Mouse (Mus musculus) urinary bladder, postnatal 10 days (tissue): Measurements from ENCODE around the gene Greb1.
"Not testable (repeated sequence)": the region's sequence is repeated elsewhere in the genome, so short reads cannot be mapped to it uniquely, and the experiment has no call there.

Experiments used
- DNase-seq: peaks from one replicate; pipeline ENCODE4 v3.0.0; 2022; ENCODE audit warnings: low spot score

Greb1 gene

DNA sequence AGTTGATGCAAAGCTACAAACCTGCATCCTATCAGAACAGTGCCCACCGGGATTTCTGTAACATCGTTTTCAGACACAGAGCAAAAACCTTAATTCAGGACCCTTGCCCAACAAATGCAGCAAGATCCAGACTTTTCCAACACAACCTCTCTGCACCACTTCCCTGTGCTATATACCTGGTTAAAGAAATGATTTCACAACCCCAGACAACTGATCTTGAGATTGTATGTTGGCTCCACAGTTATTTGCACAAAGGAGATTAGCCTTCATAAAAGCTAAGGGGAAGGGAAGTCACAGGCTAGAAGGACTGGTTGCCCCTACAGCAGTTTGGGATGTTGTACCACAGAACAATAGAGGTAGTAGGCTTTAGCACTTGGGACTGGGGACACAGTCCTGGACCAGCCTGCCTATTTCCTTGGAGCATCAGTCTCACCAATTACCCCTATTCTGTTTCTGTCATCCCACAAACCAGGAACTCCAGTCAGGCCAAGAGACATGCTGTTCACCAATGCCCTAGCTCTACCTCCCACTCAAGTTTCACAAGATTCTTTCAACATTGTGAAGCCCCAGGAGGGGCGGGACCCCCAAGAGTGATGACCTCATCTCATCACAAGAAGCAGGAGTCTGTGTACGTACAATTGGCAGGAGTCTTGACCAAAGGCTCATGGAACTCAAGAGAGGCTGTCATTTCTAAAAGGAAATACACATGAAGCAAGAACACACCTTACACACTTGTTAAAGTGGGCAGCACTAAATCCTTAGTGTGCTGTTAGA, 36.9 kb downstream of the Greb1 start:
- DNase-seq = no peak

DNA sequence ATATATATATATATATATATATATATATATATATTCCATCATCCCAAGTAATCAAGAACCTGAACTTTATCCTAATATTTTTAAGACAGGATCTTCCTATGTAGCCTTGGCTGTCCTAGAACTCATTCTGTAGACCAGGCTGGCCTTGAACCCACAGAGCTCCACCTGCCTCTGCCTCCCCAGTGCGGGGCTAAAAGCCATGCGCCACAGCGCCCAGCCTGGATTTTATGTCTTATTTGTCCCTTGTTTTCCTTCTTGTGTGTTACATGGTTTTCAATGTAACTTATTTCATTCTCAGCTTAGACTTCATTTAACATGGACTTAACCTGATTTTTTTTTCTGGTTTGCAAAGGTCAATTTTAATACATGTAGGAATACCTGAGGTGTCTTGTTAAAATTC, 39.2 kb downstream of the Greb1 start:
- no peak for DNase-seq

DNA sequence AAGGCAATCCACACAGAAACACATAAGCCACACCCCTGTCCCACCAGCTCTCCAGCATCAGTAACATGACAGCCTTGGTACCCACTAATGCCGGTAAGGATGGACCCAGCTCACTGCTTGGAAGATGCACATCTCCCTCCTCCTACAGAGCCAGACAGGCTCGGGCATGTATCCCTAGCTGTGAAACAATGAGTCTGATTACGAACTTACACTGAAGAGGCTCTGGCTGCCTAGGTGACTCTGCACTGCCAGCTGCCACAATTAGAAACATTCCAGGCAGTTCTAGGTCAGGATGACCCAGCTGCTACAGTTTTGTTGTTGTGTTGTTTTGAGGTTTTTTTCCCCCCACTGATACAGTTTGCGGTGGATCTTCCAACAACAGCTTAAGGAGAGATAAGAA, 40.4 kb downstream of the Greb1 start:
- DNase-seq = no peak

- DNase-seq = no peak
Measured at GRCm38 (mm10) chr12:16754311-16754710, 46.4 kb downstream of the Greb1 start.

DNA sequence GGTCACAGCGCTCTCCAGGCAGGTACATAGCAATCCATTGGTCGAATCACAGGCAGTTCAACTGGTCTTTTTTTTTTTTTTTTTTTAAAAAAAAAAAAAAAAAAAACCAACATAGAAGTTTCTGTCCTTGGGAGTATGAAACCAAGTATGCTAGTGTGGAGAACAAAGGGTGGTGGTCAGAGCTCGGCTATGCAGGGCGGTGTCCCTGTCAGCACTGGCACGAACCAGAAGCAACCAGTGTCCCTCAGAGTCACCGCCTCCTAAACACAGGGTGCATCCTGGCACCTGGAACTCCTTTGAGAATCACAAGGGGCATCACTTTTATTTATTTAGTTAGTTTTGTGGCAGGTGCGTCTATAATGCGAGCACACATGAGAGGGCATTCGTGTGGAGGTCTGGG, 47.1 kb downstream of the Greb1 start:
- no peak for DNase-seq

DNA sequence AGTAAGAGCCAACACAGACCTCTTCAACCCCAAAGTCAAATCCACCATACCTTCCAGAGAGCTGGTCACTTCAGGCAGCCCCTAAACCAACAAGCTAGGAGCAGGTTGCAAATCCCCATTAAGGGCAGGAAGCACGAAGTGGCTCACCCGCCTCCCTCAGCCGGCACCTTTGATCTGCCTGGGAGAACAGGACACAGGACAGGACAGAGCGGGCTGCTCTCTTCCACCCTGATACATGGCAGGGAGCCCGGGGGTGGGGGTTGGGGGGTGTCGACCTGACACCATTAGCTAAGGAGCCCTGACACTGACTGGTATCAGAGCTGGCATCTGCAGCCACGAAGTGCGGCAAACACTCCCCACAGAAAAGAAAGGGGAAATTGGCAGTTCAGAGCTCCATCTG, 47.6 kb downstream of the Greb1 start:
- no peak for DNase-seq

DNA sequence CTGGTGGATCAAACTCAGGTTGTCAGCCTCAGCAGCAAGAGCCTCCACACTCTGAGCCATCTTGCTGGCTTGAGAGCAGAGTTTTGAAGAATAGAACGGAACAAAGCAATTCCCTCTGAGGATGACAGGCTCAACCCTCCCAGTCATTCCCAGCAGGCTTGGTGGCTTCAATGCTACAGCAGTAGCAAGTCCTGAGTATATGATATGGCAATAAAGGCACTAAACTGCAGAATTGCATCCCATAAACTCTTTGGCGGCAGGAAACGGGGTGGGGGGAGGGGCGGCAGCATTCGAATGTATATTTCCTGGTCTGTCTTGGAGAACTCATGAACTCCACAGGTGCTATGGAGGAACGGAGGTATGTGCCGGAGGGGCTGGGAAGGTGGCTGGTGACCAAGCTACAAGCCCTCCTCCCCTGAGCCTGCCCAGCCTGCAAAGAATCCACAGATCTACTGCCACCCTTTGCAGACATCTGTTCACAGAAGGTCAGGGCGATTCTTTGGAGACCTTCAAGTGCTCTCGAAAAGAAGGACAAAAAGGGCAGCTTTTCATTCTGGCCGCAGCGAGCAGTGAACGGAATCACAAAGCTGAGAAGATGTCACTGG, 48.3 kb downstream of the Greb1 start:
- DNase-seq = no peak

DNA sequence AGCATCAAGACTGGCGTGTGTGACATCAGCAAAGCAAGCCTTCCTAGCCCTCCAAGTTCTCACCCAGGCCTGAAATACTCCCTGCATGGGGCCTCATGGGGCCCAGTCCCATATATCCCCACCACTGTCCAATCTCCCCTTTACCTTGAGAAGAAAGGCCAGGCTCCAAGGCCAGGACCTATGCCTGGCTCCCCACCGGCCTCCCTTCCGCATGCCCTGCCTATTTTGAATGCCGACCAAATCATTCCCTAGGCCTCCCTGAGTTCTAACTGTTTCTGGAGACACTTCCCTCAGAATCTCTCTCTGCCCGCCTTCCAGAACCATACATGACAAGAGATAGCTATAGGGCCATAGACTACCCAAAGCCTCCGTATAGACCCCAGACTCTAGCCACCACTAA, 49.1 kb downstream of the Greb1 start:
- DNase-seq = no peak

- no peak for DNase-seq
Measured at GRCm38 (mm10) chr12:16740059-16740458, 60.6 kb downstream of the Greb1 start.

- DNase-seq = no peak
Measured at GRCm38 (mm10) chr12:16737266-16737665, 63.4 kb downstream of the Greb1 start.

DNA sequence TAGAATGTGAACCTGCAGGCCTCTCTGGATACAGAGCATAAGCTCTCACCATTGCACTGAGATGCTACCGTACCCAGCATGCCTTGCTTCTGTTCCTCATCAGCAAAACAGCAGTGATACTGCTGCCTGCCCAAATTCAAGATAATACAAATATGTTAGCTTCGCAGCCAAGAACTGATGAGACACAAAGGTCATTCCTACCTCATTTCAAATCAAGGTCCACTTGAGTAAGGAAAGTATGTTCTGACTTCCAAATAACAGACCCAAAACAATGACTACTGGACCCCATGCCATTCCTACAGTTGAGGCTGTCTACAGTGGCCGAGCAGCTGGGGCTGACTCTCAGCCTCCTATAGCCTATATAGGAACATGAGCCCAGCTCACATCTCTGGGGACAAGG, 66.0 kb downstream of the Greb1 start:
- no peak for DNase-seq

DNA sequence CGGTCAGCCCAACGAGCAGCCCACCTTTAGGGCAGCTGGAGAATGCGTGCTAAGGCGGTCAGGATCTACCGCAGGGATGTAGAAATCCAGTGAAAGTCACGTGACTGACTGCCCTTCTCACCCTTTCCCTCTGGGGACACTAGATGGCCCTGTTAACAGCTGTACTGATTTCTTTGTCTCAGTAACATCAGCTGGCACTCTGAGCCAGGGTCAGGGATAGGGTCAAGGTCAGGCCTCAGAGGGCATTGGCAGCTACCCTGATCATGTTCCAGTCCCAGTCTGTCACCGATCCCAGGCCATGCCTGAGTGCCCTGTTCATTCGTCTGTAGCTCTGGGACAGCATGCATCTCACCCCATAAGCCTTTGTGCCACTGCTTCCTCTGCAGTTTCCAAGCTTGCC, 66.7 kb downstream of the Greb1 start:
- DNase-seq = no peak

DNA sequence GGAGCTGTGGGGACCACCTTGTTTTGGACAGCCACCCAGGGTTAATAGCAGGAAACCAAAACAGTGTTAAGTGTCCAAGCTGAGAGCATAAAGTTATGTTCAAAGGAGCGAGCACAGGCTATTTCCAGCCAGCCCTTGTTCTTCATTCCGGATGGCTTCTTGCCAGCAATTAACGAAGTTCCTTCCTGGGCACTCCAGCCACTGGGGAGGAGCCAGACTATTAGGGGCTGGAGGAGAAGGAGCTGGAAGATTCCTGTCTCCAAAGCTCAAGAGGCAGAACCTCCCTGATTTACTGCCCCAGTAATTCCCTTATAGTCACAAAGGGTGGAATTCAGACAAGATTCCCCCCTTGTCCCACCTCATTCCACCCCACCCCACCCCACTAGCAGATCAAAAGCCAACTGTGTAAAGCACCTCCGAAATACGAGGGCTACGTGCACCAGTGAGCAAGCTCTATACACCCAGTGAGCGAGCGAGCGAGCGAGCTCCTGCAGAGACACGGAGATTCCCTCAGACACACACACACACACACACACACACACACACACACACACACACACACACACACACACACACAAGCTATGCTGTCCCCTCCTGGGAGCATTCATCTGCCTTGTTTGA, 69.5 kb downstream of the Greb1 start:
- DNase-seq = no peak

- DNase-seq = no peak
Measured at GRCm38 (mm10) chr12:16730196-16730595, 70.5 kb downstream of the Greb1 start.

DNA sequence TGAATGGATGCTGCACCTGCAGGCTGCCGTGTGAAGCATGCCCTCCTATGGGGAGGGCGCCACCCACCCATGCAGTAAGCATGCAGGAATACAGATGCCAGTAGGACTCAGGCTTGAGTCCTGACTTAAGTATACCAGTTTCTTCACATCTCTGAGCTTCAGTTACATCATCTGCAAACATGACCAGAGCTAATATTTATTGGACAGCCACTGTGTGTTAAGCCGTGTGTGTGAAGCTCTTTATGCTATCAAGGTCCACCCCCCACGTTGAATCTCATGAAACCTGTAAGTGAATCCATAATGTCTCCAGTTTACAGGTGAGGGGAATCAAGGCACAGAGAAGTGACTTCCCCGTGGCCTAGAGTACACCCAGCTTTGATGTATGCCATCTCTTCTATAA, 72.5 kb downstream of the Greb1 start:
- DNase-seq = no peak

- DNase-seq = no peak
Measured at GRCm38 (mm10) chr12:16726229-16726628, 74.5 kb downstream of the Greb1 start.

- no peak for DNase-seq
Measured at GRCm38 (mm10) chr12:16723601-16724000, 77.1 kb downstream of the Greb1 start.

GRCm38 (mm10) chr12:16718660-16719315, 81.9 kb downstream of the Greb1 start:
- no peak for DNase-seq

DNA sequence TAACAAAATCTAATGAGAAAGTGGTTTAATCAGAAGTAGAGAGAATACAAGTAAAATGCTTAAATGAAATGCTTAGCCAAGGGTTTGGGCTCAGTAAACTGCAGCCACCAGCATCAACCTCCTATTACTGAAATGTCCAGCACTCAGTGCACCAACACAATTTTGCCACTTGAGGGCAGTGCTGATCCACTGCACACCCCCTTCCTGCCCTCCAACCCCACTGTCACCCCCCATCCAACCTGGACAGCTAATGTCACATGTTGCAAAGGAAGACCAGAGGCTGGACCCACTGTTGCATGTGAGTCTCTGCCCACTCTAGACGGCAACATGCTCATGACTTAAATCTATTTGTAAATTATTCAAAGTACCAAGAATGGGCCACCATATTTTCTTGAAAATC, 83.0 kb downstream of the Greb1 start:
- no peak for DNase-seq

DNA sequence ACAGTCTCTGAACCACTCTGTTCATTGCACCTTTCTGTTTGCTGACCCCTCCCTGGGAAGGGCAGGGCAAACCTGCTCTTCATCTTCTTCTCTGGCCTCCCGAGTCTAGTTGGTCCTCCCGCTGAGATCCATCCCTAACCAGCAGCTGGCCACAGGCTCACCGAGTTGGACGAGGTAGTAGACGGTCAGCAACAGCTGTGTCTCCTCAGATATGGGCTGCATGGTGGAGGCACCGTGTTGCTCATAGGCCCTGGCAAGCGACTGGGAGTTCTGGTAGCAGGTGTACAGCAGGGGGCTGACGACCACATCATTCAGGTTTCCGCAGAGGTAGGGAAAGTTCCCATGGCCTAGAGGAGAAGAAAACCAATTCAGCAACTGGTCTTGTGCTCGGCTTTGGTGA, 86.1 kb downstream of the Greb1 start:
- no peak for DNase-seq

GRCm38 (mm10) chr12:16698691-16699090, 102.0 kb downstream of the Greb1 start:
- DNase-seq = no peak

- DNase-seq = no peak
Measured at GRCm38 (mm10) chr12:16696146-16696545, 104.5 kb downstream of the Greb1 start.

DNA sequence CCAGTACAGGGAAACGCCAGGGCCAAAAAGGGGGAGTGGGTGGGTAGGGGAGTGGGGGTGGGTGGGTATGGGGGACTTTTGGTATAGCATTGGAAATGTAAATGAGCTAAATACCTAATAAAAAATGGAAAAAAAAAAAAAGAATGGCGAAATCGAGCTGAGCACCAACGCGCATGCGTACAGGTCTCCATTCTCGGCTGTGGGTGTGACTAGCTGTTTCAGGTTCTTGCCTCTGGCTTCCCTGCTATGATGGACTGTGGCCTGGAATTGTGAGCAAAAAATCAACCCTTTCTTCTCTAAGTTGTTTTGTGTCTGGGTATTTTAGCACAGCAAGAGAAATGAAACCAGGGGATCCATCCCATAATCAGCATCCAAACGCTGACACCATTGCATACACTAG, 105.4 kb downstream of the Greb1 start:
- not testable (repeated sequence) for DNase-seq
